Mouse (Mus musculus): ENCODE measurements around the gene Mrgprf.

DNA sequence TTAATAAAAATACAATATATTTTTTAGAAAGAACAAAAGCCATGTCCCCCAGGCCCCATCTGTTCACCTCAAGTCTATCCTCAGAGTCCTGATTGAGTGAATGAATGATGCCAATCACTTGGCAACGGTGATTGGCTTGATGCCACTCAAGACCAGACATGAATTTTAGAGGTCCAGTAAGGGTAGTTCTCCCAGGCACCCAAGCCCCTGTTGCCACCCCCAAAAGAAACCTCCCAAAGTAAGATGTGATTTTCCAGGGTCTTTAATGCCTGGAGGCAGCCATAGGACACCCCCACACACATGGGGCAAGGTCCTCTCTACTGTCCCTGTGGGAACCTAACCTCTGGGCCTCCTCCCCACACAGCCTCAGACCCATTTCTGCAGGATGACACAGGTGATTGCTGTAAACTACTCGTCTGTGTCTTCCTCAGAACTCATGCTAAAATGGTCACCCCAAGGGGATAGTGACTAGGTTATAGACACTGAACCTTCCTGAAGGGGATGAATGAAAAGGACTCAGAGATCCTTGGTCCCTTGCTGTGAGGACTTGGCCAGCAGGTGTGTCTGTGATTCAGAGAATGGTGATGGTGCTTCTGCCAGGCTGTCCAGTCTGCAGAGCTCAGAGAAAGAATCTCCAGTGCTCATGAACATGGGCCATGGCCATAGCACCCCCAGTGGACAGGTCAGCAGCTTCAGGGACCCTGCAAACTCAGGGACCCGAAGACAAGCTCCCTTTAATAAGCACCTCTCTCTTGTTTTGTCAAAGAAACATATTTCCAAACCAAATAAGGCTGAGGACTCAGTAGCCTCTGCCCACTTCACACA lies 1.8 kb upstream of the Mrgprf start:
- TF ChIP-seq CTCF (conservative IDR thresholded peaks at IDR 0.05; ENCODE audit: insufficient read depth, insufficient read length, low read depth, low read length) (no peak), POLR2A (IDR thresholded peaks at IDR 0.05; ENCODE audit: low read depth, low read length) (no peak)

Data from kidney, adult 2 months (tissue).